Mouse (Mus musculus): ENCODE results near the gene Cfap45.

- peak; percentile 100; the same call in 1 of the 2 replicates for TF ChIP-seq CTCF (conservative IDR thresholded peaks at IDR 0.05; ENCODE audit: insufficient read depth, insufficient read length, low read depth, low read length)
- TF ChIP-seq POLR2A (IDR thresholded peaks at IDR 0.05; ENCODE audit: low read depth, low read length), result no peak
Observed at GRCm38 (mm10) chr1:172528701-172529100, 8.1 kb downstream of the Cfap45 start.

Data from kidney, adult 2 months (tissue).